In genomic region chr13:35166080-35166479, GRCm38 (mm10) we compare ENCODE assay signal across 11 mouse cellular contexts.
A peak's percentile ranks its signal among the peaks of the same experiment; 100 is the strongest.
DNase-seq lines count a peak whose midpoint lies in the region; ATAC-seq and TF ChIP-seq lines count a peak whose summit lies in the region.
"Had no signal": no experiment of that assay in that cellular context is flagged by ENCODE, and none has a peak within 500 bp of the region (broad histone marks: within the 10 kb centered on the region; RNA-seq: fewer than 3 reads in every experiment).

No protein-coding gene starts in this region.

- peak; percentile 51 for DNase-seq in gastrocnemius, adult 2 months
- no peak for DNase-seq in gastrocnemius, adult 8-10 months (ENCODE audit: low spot score in 2 of 2)
- DNase-seq in limb, embryonic 14.5 days (ENCODE audit: low spot score) = peak; percentile 35
- DNase-seq in limb, embryonic 10.5 days (ENCODE audit: low spot score) = no peak
- DNase-seq in NIH3T3 (ENCODE audit: low read depth) = peak; percentile 52
- DNase-seq in cerebellum, postnatal 14 days = peak; percentile 33 to 51
- DNase-seq: embryo, embryonic 11 days; kidney, adult 18-20 months had no signal

- H3K27ac ChIP-seq in gastrocnemius, adult 2 months = no peak overlapping the region
- H3K27ac ChIP-seq in limb, embryonic 14.5 days (replicated peaks; ENCODE audit: low read depth, low read length) = no peak overlapping the region
- H3K27ac ChIP-seq in limb, embryonic 10.5 days = no peak overlapping the region
- no peak overlapping the region for H3K27ac ChIP-seq in midbrain, embryonic 13.5 days
- H3K27ac ChIP-seq: limb, embryonic 13.5 days had no signal

- peaks cover 6% of the 10 kb centered on the region; the same call in 1 of the 2 replicates for H3K4me1 ChIP-seq in limb, embryonic 14.5 days (ENCODE audit: control insufficient read depth, insufficient read depth, low read length)
- peaks cover under 1% of the 10 kb centered on the region for H3K4me1 ChIP-seq in limb, embryonic 10.5 days
- H3K4me1 ChIP-seq in midbrain, embryonic 13.5 days (replicated peaks) = peaks cover 8% of the 10 kb centered on the region

- H3K4me2 ChIP-seq in limb, embryonic 14.5 days (replicated peaks; ENCODE audit: low read depth, low read length, severe bottlenecking) = no peak overlapping the region
- no peak overlapping the region for H3K4me2 ChIP-seq in midbrain, embryonic 13.5 days (replicated peaks)
- H3K4me2 ChIP-seq: limb, embryonic 13.5 days had no signal

- peak; percentile 15; the same call in 1 of the 2 replicates for TF ChIP-seq CTCF in gastrocnemius, adult 2 months (IDR thresholded peaks at IDR 0.05)

- intact Hi-C loops in gastrocnemius, adult 2 months (cut with DNase I) = no loop called here

- 0 out of 2 replicates have a peak, but pooled peaks have one; percentile 12 for ATAC-seq in limb, embryonic 14.5 days (ENCODE audit: low FRiP score, low read depth)
- ATAC-seq in midbrain, embryonic 13.5 days = no peak
- ATAC-seq in frontal cortex, adult (ENCODE audit: low TSS enrichment) = no peak

- WGBS in limb, embryonic 14.5 days = 52% methylated on average over 5 of the region's 5 CpGs
- WGBS in limb, embryonic 10.5 days = 88% methylated on average over 5 of the region's 5 CpGs
- WGBS in midbrain, embryonic 13.5 days = 49% methylated on average over 5 of the region's 5 CpGs

- TF ChIP-seq POLR2A in limb, embryonic 14.5 days (IDR thresholded peaks at IDR 0.05; ENCODE audit: borderline replicate concordance, extremely low read depth, insufficient read depth, insufficient read length) = no peak

- no peak overlapping the region for H3K9ac ChIP-seq in limb, embryonic 14.5 days (ENCODE audit: low read depth, low read length, severe bottlenecking)
- H3K9ac ChIP-seq in midbrain, embryonic 13.5 days (replicated peaks) = no peak overlapping the region
- H3K9ac ChIP-seq: limb, embryonic 13.5 days had no signal

- H3K27me3 ChIP-seq in limb, embryonic 14.5 days (ENCODE audit: control insufficient read depth, insufficient read depth, low read length) = no peaks in the 10 kb centered on the region
- no peaks in the 10 kb centered on the region for H3K27me3 ChIP-seq in limb, embryonic 10.5 days (ENCODE audit: low read depth, poor library complexity, severe bottlenecking)
- no peaks in the 10 kb centered on the region for H3K27me3 ChIP-seq in midbrain, embryonic 13.5 days
- H3K27me3 ChIP-seq: limb, embryonic 13.5 days had no signal

- H3K36me3 ChIP-seq in limb, embryonic 14.5 days (ENCODE audit: control insufficient read depth, insufficient read depth, low read length) = no peaks in the 10 kb centered on the region
- H3K36me3 ChIP-seq in limb, embryonic 10.5 days = no peaks in the 10 kb centered on the region
- H3K36me3 ChIP-seq in midbrain, embryonic 13.5 days = no peaks in the 10 kb centered on the region
- H3K36me3 ChIP-seq: limb, embryonic 13.5 days had no signal

- no peak overlapping the region for H3K4me3 ChIP-seq in gastrocnemius, adult 2 months
- no peak overlapping the region for H3K4me3 ChIP-seq in limb, embryonic 14.5 days (replicated peaks; ENCODE audit: low read length)
- H3K4me3 ChIP-seq in limb, embryonic 10.5 days = no peak overlapping the region
- no peak overlapping the region for H3K4me3 ChIP-seq in midbrain, embryonic 13.5 days (replicated peaks)
- H3K4me3 ChIP-seq: limb, embryonic 13.5 days had no signal

- H3K9me3 ChIP-seq in limb, embryonic 14.5 days (ENCODE audit: control insufficient read depth, low read length) = no peaks in the 10 kb centered on the region
- H3K9me3 ChIP-seq in limb, embryonic 10.5 days (replicated peaks) = no peaks in the 10 kb centered on the region
- no peaks in the 10 kb centered on the region for H3K9me3 ChIP-seq in midbrain, embryonic 13.5 days
- H3K9me3 ChIP-seq: limb, embryonic 13.5 days had no signal

Comparison
In these comparisons a context has a peak if more than half of its experiments do, and no peak if none do; other contexts are left out.
1. DNase-seq: peak in gastrocnemius, adult 2 months (single experiment), limb, embryonic 14.5 days (single experiment), NIH3T3 (single experiment) and cerebellum, postnatal 14 days (2 of 2); none in gastrocnemius, adult 8-10 months (0 of 2) and limb, embryonic 10.5 days (single experiment).